In genomic region chr5:133020116-133020515, GRCm38 (mm10) we compare ENCODE assay signal across 21 mouse cellular contexts.
DNase-seq lines count a peak whose midpoint lies in the region; ATAC-seq and TF ChIP-seq lines count a peak whose summit lies in the region.
"Had no signal": no experiment of that assay in that cellular context is flagged by ENCODE, and none has a peak within 500 bp of the region (broad histone marks: within the 10 kb centered on the region; RNA-seq: fewer than 3 reads in every experiment).

No protein-coding gene starts in this region.

- peak; percentile 45 for TF ChIP-seq CTCF in hindbrain, postnatal 0 days (IDR thresholded peaks at IDR 0.05; ENCODE audit: low read depth)
- peak; percentile 20; the same call in 1 of the 2 replicates for TF ChIP-seq CTCF in stomach, postnatal 0 days (IDR thresholded peaks at IDR 0.05; ENCODE audit: low read depth)

- no peaks in the 10 kb centered on the region for H3K4me1 ChIP-seq in embryonic facial prominence, embryonic 14.5 days (ENCODE audit: control insufficient read depth, insufficient read depth, low read length)
- H3K4me1 ChIP-seq in embryonic facial prominence, embryonic 10.5 days: no peaks in the 10 kb centered on the region
- no peaks in the 10 kb centered on the region for H3K4me1 ChIP-seq in hindbrain, postnatal 0 days (ENCODE audit: insufficient read depth, low read length)
- H3K4me1 ChIP-seq in hindbrain, embryonic 11.5 days (replicated peaks; ENCODE audit: control insufficient read depth, insufficient read depth, low read length): no peaks in the 10 kb centered on the region
- 0 out of 2 replicates have a peak, but pooled peaks cover 3% of the 10 kb centered on the region for H3K4me1 ChIP-seq in midbrain, embryonic 14.5 days (ENCODE audit: control insufficient read depth, insufficient read depth, low read length)
- H3K4me1 ChIP-seq in midbrain, embryonic 15.5 days: no peaks in the 10 kb centered on the region
- H3K4me1 ChIP-seq in stomach, postnatal 0 days (replicated peaks; ENCODE audit: control insufficient read depth, insufficient read depth): no peaks in the 10 kb centered on the region
- H3K4me1 ChIP-seq: embryonic facial prominence, embryonic 13.5 days; heart, embryonic 10.5 days; hindbrain, embryonic 15.5 days had no signal

- H3K27me3 ChIP-seq in embryonic facial prominence, embryonic 14.5 days (replicated peaks; ENCODE audit: control insufficient read depth, insufficient read depth, low read length): no peaks in the 10 kb centered on the region
- H3K27me3 ChIP-seq in embryonic facial prominence, embryonic 10.5 days (replicated peaks; ENCODE audit: low read depth, poor library complexity, severe bottlenecking): no peaks in the 10 kb centered on the region
- no peaks in the 10 kb centered on the region for H3K27me3 ChIP-seq in hindbrain, postnatal 0 days (ENCODE audit: insufficient read depth, low read length)
- no peaks in the 10 kb centered on the region for H3K27me3 ChIP-seq in hindbrain, embryonic 11.5 days (ENCODE audit: control insufficient read depth, insufficient read depth, low read length)
- no peaks in the 10 kb centered on the region for H3K27me3 ChIP-seq in midbrain, embryonic 14.5 days (ENCODE audit: control insufficient read depth, insufficient read depth, low read length)
- no peaks in the 10 kb centered on the region for H3K27me3 ChIP-seq in midbrain, embryonic 15.5 days (replicated peaks)
- H3K27me3 ChIP-seq in stomach, postnatal 0 days (ENCODE audit: control insufficient read depth, insufficient read depth, low read length): no peaks in the 10 kb centered on the region
- H3K27me3 ChIP-seq: CH12.LX; embryonic facial prominence, embryonic 13.5 days; hindbrain, embryonic 15.5 days; Patski had no signal

- H3K27ac ChIP-seq in embryonic facial prominence, embryonic 14.5 days (replicated peaks; ENCODE audit: low read depth, low read length): no peak overlapping the region
- no peak overlapping the region for H3K27ac ChIP-seq in embryonic facial prominence, embryonic 10.5 days (replicated peaks)
- H3K27ac ChIP-seq in hindbrain, postnatal 0 days: no peak overlapping the region
- H3K27ac ChIP-seq in hindbrain, embryonic 11.5 days (ENCODE audit: low read depth, low read length): no peak overlapping the region
- H3K27ac ChIP-seq in midbrain, embryonic 14.5 days (replicated peaks; ENCODE audit: low read depth, low read length): no peak overlapping the region
- H3K27ac ChIP-seq in midbrain, embryonic 15.5 days: no peak overlapping the region
- no peak overlapping the region for H3K27ac ChIP-seq in stomach, postnatal 0 days (replicated peaks)
- H3K27ac ChIP-seq: embryonic facial prominence, embryonic 13.5 days; heart, embryonic 10.5 days; hindbrain, embryonic 15.5 days had no signal

- no peak for TF ChIP-seq EP300 in stomach, postnatal 0 days (optimal IDR thresholded peaks at IDR 0.05)

- H3K9ac ChIP-seq in embryonic facial prominence, embryonic 14.5 days (ENCODE audit: low read depth, low read length): no peak overlapping the region
- no peak overlapping the region for H3K9ac ChIP-seq in hindbrain, postnatal 0 days (replicated peaks; ENCODE audit: low read length)
- H3K9ac ChIP-seq in hindbrain, embryonic 11.5 days (ENCODE audit: low read depth, low read length): no peak overlapping the region
- no peak overlapping the region for H3K9ac ChIP-seq in midbrain, embryonic 14.5 days (replicated peaks; ENCODE audit: low read length)
- no peak overlapping the region for H3K9ac ChIP-seq in midbrain, embryonic 15.5 days
- no peak overlapping the region for H3K9ac ChIP-seq in stomach, postnatal 0 days (ENCODE audit: low read length)
- H3K9ac ChIP-seq: embryonic facial prominence, embryonic 13.5 days; hindbrain, embryonic 15.5 days had no signal

- peak; percentile 36 for DNase-seq in embryonic facial prominence, embryonic 14.5 days (ENCODE audit: low spot score)
- no peak for DNase-seq in embryonic facial prominence, embryonic 10.5 days (ENCODE audit: low spot score)
- peak; percentile 43 for DNase-seq in hindbrain, postnatal 0 days (ENCODE audit: low spot score)
- no peak for DNase-seq in hindbrain, embryonic 11.5 days (ENCODE audit: low spot score)
- peak; percentile 50 for DNase-seq in midbrain, embryonic 14.5 days
- no peak for DNase-seq in stomach, postnatal 0 days (ENCODE audit: low spot score)
- no peak for DNase-seq in left cerebral cortex, postnatal 36 days (ENCODE audit: low spot score in 2 of 2)
- DNase-seq: adrenal gland, postnatal 14 days; cerebellum, adult 18-20 months; cerebellum, postnatal 10 days; gastrocnemius, postnatal 36 days; heart, adult 18-20 months; heart, postnatal 14 days had no signal

- intact Hi-C loops in left cerebral cortex, postnatal 36 days (cut with DNase I): loop anchor here (5.0 kb wide), 1 partner anchor 468 kb away; no protein-coding TSS in a partner anchor

- H3K4me3 ChIP-seq in embryonic facial prominence, embryonic 14.5 days (ENCODE audit: low read depth, low read length): no peak overlapping the region
- no peak overlapping the region for H3K4me3 ChIP-seq in embryonic facial prominence, embryonic 10.5 days
- no peak overlapping the region for H3K4me3 ChIP-seq in hindbrain, postnatal 0 days (ENCODE audit: low read length)
- H3K4me3 ChIP-seq in hindbrain, embryonic 11.5 days (ENCODE audit: low read depth, low read length): no peak overlapping the region
- H3K4me3 ChIP-seq in midbrain, embryonic 14.5 days (replicated peaks; ENCODE audit: low read depth, low read length): no peak overlapping the region
- H3K4me3 ChIP-seq in midbrain, embryonic 15.5 days: no peak overlapping the region
- no peak overlapping the region for H3K4me3 ChIP-seq in stomach, postnatal 0 days (ENCODE audit: low read depth, low read length)
- H3K4me3 ChIP-seq: embryonic facial prominence, embryonic 13.5 days; heart, embryonic 10.5 days; hindbrain, embryonic 15.5 days had no signal

- H3K4me2 ChIP-seq in embryonic facial prominence, embryonic 14.5 days (ENCODE audit: low read depth, low read length): no peak overlapping the region
- no peak overlapping the region for H3K4me2 ChIP-seq in hindbrain, postnatal 0 days (ENCODE audit: low read depth, low read length)
- H3K4me2 ChIP-seq in hindbrain, embryonic 11.5 days (replicated peaks; ENCODE audit: low read depth, low read length): no peak overlapping the region
- no peak overlapping the region for H3K4me2 ChIP-seq in midbrain, embryonic 14.5 days (ENCODE audit: low read length)
- H3K4me2 ChIP-seq in midbrain, embryonic 15.5 days: no peak overlapping the region
- no peak overlapping the region for H3K4me2 ChIP-seq in stomach, postnatal 0 days (replicated peaks; ENCODE audit: low read depth)
- H3K4me2 ChIP-seq: embryonic facial prominence, embryonic 13.5 days; hindbrain, embryonic 15.5 days had no signal

- ATAC-seq in embryonic facial prominence, embryonic 14.5 days (ENCODE audit: low read depth): no peak
- no peak for ATAC-seq in hindbrain, postnatal 0 days
- ATAC-seq in hindbrain, embryonic 11.5 days (ENCODE audit: low FRiP score): no peak
- ATAC-seq in midbrain, embryonic 14.5 days (ENCODE audit: low FRiP score, low TSS enrichment): no peak
- ATAC-seq in midbrain, embryonic 15.5 days (replicated peaks): no peak
- ATAC-seq in stomach, postnatal 0 days (ENCODE audit: low FRiP score, low TSS enrichment): no peak
- ATAC-seq: activated CD4-positive, CD25-positive, alpha-beta regulatory T cell, adult 4 months; forebrain, embryonic 14.5 days; Patski had no signal

- H3K9me3 ChIP-seq in embryonic facial prominence, embryonic 14.5 days (ENCODE audit: control insufficient read depth, low read length): no peaks in the 10 kb centered on the region
- H3K9me3 ChIP-seq in embryonic facial prominence, embryonic 10.5 days: no peaks in the 10 kb centered on the region
- H3K9me3 ChIP-seq in hindbrain, postnatal 0 days (ENCODE audit: low read length): no peaks in the 10 kb centered on the region
- no peaks in the 10 kb centered on the region for H3K9me3 ChIP-seq in hindbrain, embryonic 11.5 days (ENCODE audit: control insufficient read depth, low read length)
- H3K9me3 ChIP-seq in midbrain, embryonic 14.5 days (ENCODE audit: control insufficient read depth, low read length): no peaks in the 10 kb centered on the region
- no peaks in the 10 kb centered on the region for H3K9me3 ChIP-seq in midbrain, embryonic 15.5 days
- H3K9me3 ChIP-seq in stomach, postnatal 0 days (ENCODE audit: control insufficient read depth, low read length): no peaks in the 10 kb centered on the region
- H3K9me3 ChIP-seq: embryonic facial prominence, embryonic 13.5 days; heart, embryonic 10.5 days; hindbrain, embryonic 15.5 days had no signal

- WGBS in embryonic facial prominence, embryonic 14.5 days: 38% methylated on average over 1 of the region's 1 CpGs
- WGBS in embryonic facial prominence, embryonic 10.5 days: 63% methylated on average over 1 of the region's 1 CpGs
- 44% methylated on average over 1 of the region's 1 CpGs for WGBS in hindbrain, postnatal 0 days
- 66% methylated on average over 1 of the region's 1 CpGs for WGBS in hindbrain, embryonic 11.5 days
- WGBS in midbrain, embryonic 14.5 days: 67% methylated on average over 1 of the region's 1 CpGs
- WGBS in midbrain, embryonic 15.5 days: 49% methylated on average over 1 of the region's 1 CpGs
- WGBS in stomach, postnatal 0 days: 20% methylated on average over 1 of the region's 1 CpGs

- H3K36me3 ChIP-seq in embryonic facial prominence, embryonic 14.5 days (ENCODE audit: control insufficient read depth, insufficient read depth, low read length): no peaks in the 10 kb centered on the region
- no peaks in the 10 kb centered on the region for H3K36me3 ChIP-seq in embryonic facial prominence, embryonic 10.5 days (replicated peaks)
- no peaks in the 10 kb centered on the region for H3K36me3 ChIP-seq in hindbrain, postnatal 0 days (ENCODE audit: insufficient read depth, low read length)
- H3K36me3 ChIP-seq in hindbrain, embryonic 11.5 days (ENCODE audit: control insufficient read depth, insufficient read depth, low read length): no peaks in the 10 kb centered on the region
- H3K36me3 ChIP-seq in midbrain, embryonic 14.5 days (ENCODE audit: control insufficient read depth, insufficient read depth, low read length): no peaks in the 10 kb centered on the region
- H3K36me3 ChIP-seq in midbrain, embryonic 15.5 days (replicated peaks): no peaks in the 10 kb centered on the region
- H3K36me3 ChIP-seq in stomach, postnatal 0 days (ENCODE audit: control insufficient read depth, insufficient read depth, low read length): no peaks in the 10 kb centered on the region
- H3K36me3 ChIP-seq: embryonic facial prominence, embryonic 13.5 days; heart, embryonic 10.5 days; hindbrain, embryonic 15.5 days had no signal

Comparison
In these comparisons a context has a peak if more than half of its experiments do, and no peak if none do; other contexts are left out.
1. DNase-seq: peak in embryonic facial prominence, embryonic 14.5 days (single experiment), hindbrain, postnatal 0 days (single experiment) and midbrain, embryonic 14.5 days (single experiment); none in embryonic facial prominence, embryonic 10.5 days (single experiment), hindbrain, embryonic 11.5 days (single experiment), stomach, postnatal 0 days (single experiment) and left cerebral cortex, postnatal 36 days (0 of 2).